Mouse (Mus musculus): ENCODE data around the gene Serac1. TPM values are rescaled to one million over a fixed set of nuclear protein-coding genes. Genes with fewer than 3 reads are reported as not detected.

The Serac1 gene
- polyA plus RNA-seq, 1 experiment, result 25.2 TPM

DNA sequence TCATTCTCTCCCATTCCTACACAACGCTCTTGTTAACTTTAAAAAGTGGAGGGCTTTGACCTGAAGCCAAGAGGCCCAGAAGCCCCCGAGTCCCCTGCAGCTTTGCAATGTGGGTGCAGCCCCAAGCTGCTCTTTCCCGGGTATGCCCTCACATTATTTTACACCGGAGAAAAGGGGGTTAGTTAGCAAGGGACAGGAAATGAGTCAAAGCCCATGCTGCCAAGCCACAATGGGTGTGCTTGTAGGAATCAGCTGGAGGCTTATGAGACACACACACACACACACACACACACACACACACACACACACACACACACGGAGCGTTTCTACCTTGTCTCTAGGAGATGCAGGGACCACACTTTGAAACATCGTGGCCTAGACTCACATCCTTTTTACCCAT, 77.7 kb downstream of the Serac1 start:
- Histone ChIP-seq H3K27ac (ENCODE audit: insufficient read depth, low read length) (no peak overlapping the region), H3K4me1 (ENCODE audit: control insufficient read depth, insufficient read depth, low read length) (peaks cover 14% of the 10 kb centered on the region), H3K4me3 (ENCODE audit: insufficient read depth, low read length) (no peak overlapping the region)
- no peak for TF ChIP-seq CTCF (IDR thresholded peaks at IDR 0.05; ENCODE audit: extremely low read depth, insufficient read depth, low read length)

- H3K27ac ChIP-seq (ENCODE audit: insufficient read depth, low read length), result no peak overlapping the region
Observed at GRCm38 (mm10) chr17:6001389-6001788, 78.2 kb downstream of the Serac1 start.

GRCm38 (mm10) chr17:6000864-6001319, 78.6 kb downstream of the Serac1 start:
- no peak for TF ChIP-seq POLR2A (IDR thresholded peaks at IDR 0.05; ENCODE audit: extremely low read depth, insufficient read depth, low read length)
- TF ChIP-seq CTCF (IDR thresholded peaks at IDR 0.05; ENCODE audit: extremely low read depth, insufficient read depth, low read length), result no peak
- Histone ChIP-seq H3K27ac (ENCODE audit: insufficient read depth, low read length) (no peak overlapping the region), H3K4me1 (ENCODE audit: control insufficient read depth, insufficient read depth, low read length) (peaks cover 10% of the 10 kb centered on the region), H3K4me3 (ENCODE audit: insufficient read depth, low read length) (no peak overlapping the region)

More at GRCm38 (mm10) chr17:6001389-6001788, 78.2 kb downstream of the Serac1 start:
- TF ChIP-seq CTCF (IDR thresholded peaks at IDR 0.05; ENCODE audit: extremely low read depth, insufficient read depth, low read length), result no peak
- no peak for TF ChIP-seq POLR2A (IDR thresholded peaks at IDR 0.05; ENCODE audit: extremely low read depth, insufficient read depth, low read length)
- H3K4me3 ChIP-seq (ENCODE audit: insufficient read depth, low read length), result no peak overlapping the region
- peaks cover 12% of the 10 kb centered on the region for H3K4me1 ChIP-seq (ENCODE audit: control insufficient read depth, insufficient read depth, low read length)

DNA sequence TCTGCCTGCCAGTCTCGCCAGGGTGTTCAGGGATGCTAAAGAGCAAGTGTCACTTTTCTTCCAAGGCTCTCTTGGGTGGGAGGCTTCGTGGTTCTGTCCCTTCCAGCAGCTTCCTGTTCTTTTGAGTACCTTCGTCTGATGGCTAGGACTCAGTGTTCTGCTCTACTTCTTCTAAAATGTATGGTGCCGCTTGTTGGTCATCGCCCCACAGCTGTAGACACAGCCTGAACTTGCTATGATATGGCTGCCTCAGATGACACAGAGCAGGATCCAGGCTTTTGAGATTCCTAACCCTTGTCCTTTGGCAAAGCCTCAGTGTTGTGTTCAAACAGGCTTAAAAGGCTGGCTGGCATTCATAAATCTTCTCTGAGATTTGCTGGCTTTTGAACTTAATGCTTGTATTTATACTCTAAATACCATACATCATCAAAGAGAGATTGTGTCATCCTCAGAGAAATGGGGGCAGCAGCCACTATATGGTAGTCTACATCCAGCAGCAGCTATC, 80.5 kb downstream of the Serac1 start:
- Histone ChIP-seq H3K4me1 (ENCODE audit: control insufficient read depth, insufficient read depth, low read length) (peaks cover 10% of the 10 kb centered on the region), H3K4me3 (ENCODE audit: insufficient read depth, low read length) (no peak overlapping the region), H3K27ac (ENCODE audit: insufficient read depth, low read length) (no peak overlapping the region)
- TF ChIP-seq CTCF (IDR thresholded peaks at IDR 0.05; ENCODE audit: extremely low read depth, insufficient read depth, low read length) (no peak), POLR2A (IDR thresholded peaks at IDR 0.05; ENCODE audit: extremely low read depth, insufficient read depth, low read length) (no peak)

DNA sequence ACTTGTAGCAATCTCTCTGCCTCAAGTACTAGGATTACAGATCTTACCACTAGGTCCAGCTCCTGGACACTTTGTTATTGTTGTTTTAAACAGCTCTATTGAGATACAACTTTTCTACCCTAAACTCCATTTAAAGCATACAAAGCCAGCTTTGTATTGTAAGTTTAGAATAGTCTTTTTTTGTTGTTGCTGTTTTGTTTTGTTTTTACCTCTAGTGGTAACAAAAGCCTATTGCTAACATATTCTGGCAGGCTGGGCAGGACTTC, 81.4 kb downstream of the Serac1 start:
- Histone ChIP-seq H3K27ac (ENCODE audit: insufficient read depth, low read length) (no peak overlapping the region), H3K4me1 (ENCODE audit: control insufficient read depth, insufficient read depth, low read length) (peaks cover 11% of the 10 kb centered on the region)

GRCm38 (mm10) chr17:5997380-5998234, 81.9 kb downstream of the Serac1 start:
- Histone ChIP-seq H3K27ac (ENCODE audit: insufficient read depth, low read length) (peak overlapping the region; percentile 15; the same call in 1 of the 2 replicates), H3K4me3 (ENCODE audit: insufficient read depth, low read length) (no peak overlapping the region), H3K4me1 (ENCODE audit: control insufficient read depth, insufficient read depth, low read length) (peaks cover 11% of the 10 kb centered on the region)
- TF ChIP-seq CTCF (IDR thresholded peaks at IDR 0.05; ENCODE audit: extremely low read depth, insufficient read depth, low read length), result no peak
- no peak for TF ChIP-seq POLR2A (IDR thresholded peaks at IDR 0.05; ENCODE audit: extremely low read depth, insufficient read depth, low read length)

More for the DNA sequence above, 81.4 kb downstream of the Serac1 start:
- H3K4me3 ChIP-seq (ENCODE audit: insufficient read depth, low read length), result no peak overlapping the region
- TF ChIP-seq CTCF (IDR thresholded peaks at IDR 0.05; ENCODE audit: extremely low read depth, insufficient read depth, low read length) (no peak), POLR2A (IDR thresholded peaks at IDR 0.05; ENCODE audit: extremely low read depth, insufficient read depth, low read length) (no peak)

DNA sequence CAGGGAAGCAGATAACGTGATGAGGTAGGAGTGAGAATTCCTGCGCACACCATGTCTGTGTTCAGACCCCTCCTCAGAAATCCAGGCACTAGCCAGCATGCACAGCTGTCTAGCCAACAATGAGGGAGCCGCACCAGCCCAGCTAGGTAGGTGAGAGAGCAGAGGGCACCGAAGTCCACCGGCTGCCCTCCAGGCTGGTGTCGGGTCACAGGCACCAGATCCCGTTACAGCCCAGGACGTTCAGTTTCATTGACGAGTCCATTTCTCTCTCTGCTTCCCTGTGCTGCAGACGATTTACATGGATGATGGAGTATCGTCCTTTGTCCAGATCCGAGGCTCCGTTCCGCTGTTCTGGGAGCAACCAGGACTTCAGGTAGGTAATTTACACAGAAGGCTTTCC, 83.0 kb downstream of the Serac1 start:
- Histone ChIP-seq H3K4me3 (ENCODE audit: insufficient read depth, low read length) (no peak overlapping the region), H3K27ac (ENCODE audit: insufficient read depth, low read length) (no peak overlapping the region), H3K4me1 (ENCODE audit: control insufficient read depth, insufficient read depth, low read length) (peaks cover 11% of the 10 kb centered on the region)
- no peak for TF ChIP-seq POLR2A (IDR thresholded peaks at IDR 0.05; ENCODE audit: extremely low read depth, insufficient read depth, low read length)
- no peak for TF ChIP-seq CTCF (IDR thresholded peaks at IDR 0.05; ENCODE audit: extremely low read depth, insufficient read depth, low read length)

DNA sequence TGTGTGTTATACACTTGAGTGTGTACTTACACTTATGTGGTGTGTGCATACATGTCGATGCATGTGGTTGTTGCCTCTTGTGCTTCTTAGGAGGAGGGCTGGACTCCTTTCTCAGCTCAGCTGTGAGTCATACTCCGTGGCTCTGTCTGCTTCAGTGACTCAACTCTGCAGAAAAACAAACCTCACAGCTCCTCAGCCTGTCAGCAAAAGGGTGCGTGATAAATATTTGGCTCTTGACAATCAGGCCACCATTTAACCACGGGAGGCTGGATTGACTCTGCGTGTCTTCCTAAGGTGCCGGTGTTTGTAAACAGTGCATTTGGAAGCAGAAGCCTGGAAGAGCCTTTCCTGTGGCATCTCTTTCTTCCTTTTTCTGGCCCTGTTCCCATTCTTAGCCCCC, 84.9 kb downstream of the Serac1 start:
- Histone ChIP-seq H3K4me1 (ENCODE audit: control insufficient read depth, insufficient read depth, low read length) (peaks cover 6% of the 10 kb centered on the region), H3K4me3 (ENCODE audit: insufficient read depth, low read length) (no peak overlapping the region), H3K27ac (ENCODE audit: insufficient read depth, low read length) (0 out of 2 replicates have a peak overlapping the region, but pooled peaks have one; percentile 2)
- TF ChIP-seq POLR2A (IDR thresholded peaks at IDR 0.05; ENCODE audit: extremely low read depth, insufficient read depth, low read length), result no peak

DNA sequence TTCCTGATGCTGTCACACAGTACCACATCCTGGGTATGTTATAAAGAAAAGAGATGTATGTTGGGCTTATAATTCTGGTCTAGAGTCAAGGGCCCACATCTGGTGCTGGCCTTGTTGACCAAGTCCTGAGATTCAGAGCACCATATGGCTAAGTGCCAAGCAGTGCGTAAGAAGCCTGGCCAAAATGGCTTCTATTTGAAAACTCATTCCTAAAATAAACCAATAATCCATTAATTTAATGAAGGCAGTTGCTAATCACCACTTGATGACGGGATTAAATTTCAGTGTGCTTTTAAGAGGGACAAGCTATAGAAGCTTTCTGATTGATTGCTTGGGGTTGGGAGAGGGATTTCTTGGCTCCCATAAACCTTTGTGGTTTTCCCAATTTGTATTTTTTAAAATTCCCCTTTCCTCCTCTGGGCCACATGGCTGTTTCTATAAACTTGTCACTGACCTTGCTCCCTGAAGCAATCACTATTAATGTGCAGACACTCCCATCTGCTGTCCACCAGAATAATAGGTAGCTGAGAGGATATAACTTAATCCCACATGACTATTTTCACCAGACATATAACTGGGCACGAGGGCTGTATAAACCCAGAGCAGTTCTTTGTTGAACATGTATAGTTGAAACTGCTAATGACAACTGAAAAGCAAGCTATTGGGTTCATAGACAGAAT, 85.8 kb downstream of the Serac1 start:
- Histone ChIP-seq H3K4me3 (ENCODE audit: insufficient read depth, low read length) (no peak overlapping the region), H3K4me1 (ENCODE audit: control insufficient read depth, insufficient read depth, low read length) (peaks cover 6% of the 10 kb centered on the region), H3K27ac (ENCODE audit: insufficient read depth, low read length) (no peak overlapping the region)
- TF ChIP-seq CTCF (IDR thresholded peaks at IDR 0.05; ENCODE audit: extremely low read depth, insufficient read depth, low read length), result no peak
- no peak for TF ChIP-seq POLR2A (IDR thresholded peaks at IDR 0.05; ENCODE audit: extremely low read depth, insufficient read depth, low read length)
